ENCODE assay signal across 8 mouse cellular contexts in genomic region chr11:83472324-83473234, GRCm38 (mm10). TPM values are rescaled to one million over a fixed set of nuclear protein-coding genes. Genes with fewer than 3 reads are reported as not detected.
DNase-seq lines count a peak whose midpoint lies in the region; ATAC-seq and TF ChIP-seq lines count a peak whose summit lies in the region.

TSS of gene Taf15 (plus strand) at chr11:83473086.

- H3K9me3 ChIP-seq in megakaryocyte, embryonic 14.5 days = peaks cover 16% of the 10 kb centered on the region

- H3K4me3 ChIP-seq in cortical plate, adult 2 months (ENCODE audit: insufficient read depth, low read length) = peak within 1 kb of the TSS; percentile 67
- H3K4me3 ChIP-seq in megakaryocyte, embryonic 14.5 days (replicated peaks) = peak within 1 kb of the TSS; percentile 93

- ATAC-seq in activated CD4-positive, CD25-positive, alpha-beta regulatory T cell, adult 4 months = peak; percentile 99

- H3K27ac ChIP-seq in cortical plate, adult 2 months (ENCODE audit: insufficient read depth, low read length) = peak within 1 kb of the TSS; percentile 71; the same call in 1 of the 2 replicates

- peak; percentile 94 to 97 for DNase-seq in gastrocnemius, adult 8-10 months (ENCODE audit: low spot score in 2 of 2)
- peak; percentile 96 for DNase-seq in hindlimb bud, embryonic 11.5 days (ENCODE audit: extremely low spot score, low read depth, low spot score)
- peak; percentile 96 to 97 for DNase-seq in left cerebral cortex, adult 8-10 months (ENCODE audit: low spot score in 2 of 2)
- peak; percentile 99 for DNase-seq in right cerebral cortex, postnatal 10 days (ENCODE audit: low spot score in 2 of 2)
- DNase-seq in urinary bladder, postnatal 25 days (ENCODE audit: low spot score) = peak; percentile 97

- peak; percentile 70 for TF ChIP-seq POLR2A in cortical plate, adult 2 months (IDR thresholded peaks at IDR 0.05; ENCODE audit: extremely low read depth, insufficient read depth, low read length)

- H3K27me3 ChIP-seq in megakaryocyte, embryonic 14.5 days (replicated peaks) = peaks cover 13% of the 10 kb centered on the region

- TF ChIP-seq CTCF in cortical plate, adult 2 months (IDR thresholded peaks at IDR 0.05; ENCODE audit: extremely low read depth, insufficient read depth, low read length) = peak; percentile 65

- H3K36me3 ChIP-seq in megakaryocyte, embryonic 14.5 days (replicated peaks; ENCODE audit: low read length) = peaks cover 11% of the 10 kb centered on the region

- no peaks in the 10 kb centered on the region; the same call in 1 of the 2 replicates for H3K4me1 ChIP-seq in cortical plate, adult 2 months (ENCODE audit: control insufficient read depth, insufficient read depth, low read length)
- H3K4me1 ChIP-seq in megakaryocyte, embryonic 14.5 days = peaks cover 27% of the 10 kb centered on the region

RNA-seq across cellular contexts. Expression of gene Taf15, which starts in this region (rescaled TPM):
- polyA plus RNA-seq in activated CD4-positive, CD25-positive, alpha-beta regulatory T cell, adult 4 months (2017; shearing (Covaris generic)) = 10 to 100 TPM; 10.8 to 12.5 TPM
- polyA plus RNA-seq in cortical plate, adult 2 months (2012; rRNA removed) = 43.0 and 50.8 TPM in 2 replicates
- total RNA-seq in gastrocnemius, adult 8-10 months (2022) = 10 to 100 TPM; 17.5 to 28.4 (median 22.8) TPM
- total RNA-seq in left cerebral cortex, adult 8-10 months (2022) = 10 to 100 TPM; 50.1 to 67.1 (median 54.3) TPM
- polyA plus RNA-seq in megakaryocyte, embryonic 14.5 days (2012; ENCODE audit: insufficient read depth, low replicate concordance) = 8.7 and 97.3 TPM in 2 replicates

Comparison
In these comparisons a context has a peak if more than half of its experiments do, and no peak if none do; other contexts are left out.
1. Peak in every context shown above with its lines: DNase-seq, ATAC-seq, H3K4me3 ChIP-seq and H3K27ac ChIP-seq.